Mouse (Mus musculus) brain, embryonic 18.5 days (tissue): Measurements from ENCODE around the gene Cyp2c39.
"Not testable (repeated sequence)": the region's sequence is repeated elsewhere in the genome, so short reads cannot be mapped to it uniquely, and the experiment has no call there.

ENCODE experiments used
- DNase-seq: peaks from one replicate; pipeline ENCODE4 v3.0.0-alpha.2; 2012; ENCODE audit warnings: low read depth, low spot score

The Cyp2c39 gene

GRCm38 (mm10) chr19:39510534-39510933 is at the start of gene Cyp2c39:
Cyp2c39 (plus strand) TSS chr19:39510862.
- no peak for DNase-seq

- DNase-seq = no peak
These were observed 47.7 kb upstream of the Cyp2c39 start, which contains the start of gene Cyp2c38 for GRCm38 (mm10) chr19:39462941-39463340. Cyp2c38 (minus strand) TSS chr19:39463075.

- DNase-seq = no peak
These were observed 46.7 kb upstream of the Cyp2c39 start for GRCm38 (mm10) chr19:39463923-39464322.

- not testable (repeated sequence) for DNase-seq
These were observed 26.7 kb upstream of the Cyp2c39 start for GRCm38 (mm10) chr19:39483961-39484360.

- no peak for DNase-seq
These were observed 4.3 kb upstream of the Cyp2c39 start for GRCm38 (mm10) chr19:39506341-39506740.

GRCm38 (mm10) chr19:39509533-39509932 is 1.1 kb upstream of the Cyp2c39 start:
- DNase-seq = no peak
